Mouse (Mus musculus): Measurements from ENCODE around the gene Smg1.

DNA sequence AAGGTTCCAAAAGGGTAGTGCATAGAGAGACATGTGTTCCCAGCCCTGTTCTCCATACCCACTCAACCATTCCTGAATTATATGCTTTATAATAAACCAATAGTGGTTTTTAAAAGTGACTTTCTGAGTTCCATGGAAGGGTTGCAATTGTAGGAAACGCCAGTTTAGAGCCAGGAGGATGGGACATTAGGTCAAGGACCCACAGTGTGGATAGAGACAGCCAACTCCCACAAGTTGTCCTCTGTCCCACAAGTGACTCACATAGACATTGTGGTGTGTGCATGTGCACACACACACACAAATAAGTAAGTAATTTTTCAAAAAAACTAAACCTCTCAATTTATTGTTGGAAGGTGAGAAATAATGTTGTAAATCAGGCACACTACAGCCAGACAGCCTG is 20.1 kb upstream of the Smg1 start:
- TF ChIP-seq CTCF (IDR thresholded peaks at IDR 0.05; ENCODE audit: control insufficient read depth, insufficient read depth, insufficient replicate concordance, low read depth, low read length), result no peak
- TF ChIP-seq POLR2A (IDR thresholded peaks at IDR 0.05; ENCODE audit: control insufficient read depth, low read depth, low read length), result no peak

Data from testis, adult 2 months (tissue).